Comparison of ENCODE assay signal across 29 mouse cellular contexts in genomic region chr6:43645105-43645504, GRCm38 (mm10). TPM values are rescaled to one million over a fixed set of nuclear protein-coding genes. Genes with fewer than 3 reads are reported as not detected.
DNase-seq lines count a peak whose midpoint lies in the region; ATAC-seq and TF ChIP-seq lines count a peak whose summit lies in the region.
"Had no signal": no experiment of that assay in that cellular context is flagged by ENCODE, and none has a peak within 500 bp of the region (broad histone marks: within the 10 kb centered on the region; RNA-seq: fewer than 3 reads in every experiment).

No protein-coding gene starts in this region.

- no peaks in the 10 kb centered on the region for H3K36me3 ChIP-seq in midbrain, embryonic 11.5 days (ENCODE audit: control insufficient read depth, insufficient read depth, low read length)
- no peaks in the 10 kb centered on the region for H3K36me3 ChIP-seq in midbrain, postnatal 0 days (ENCODE audit: insufficient read depth, low read length)
- H3K36me3 ChIP-seq in hindbrain, embryonic 10.5 days: no peaks in the 10 kb centered on the region
- no peaks in the 10 kb centered on the region for H3K36me3 ChIP-seq in forebrain, postnatal 0 days (ENCODE audit: insufficient read depth)
- H3K36me3 ChIP-seq: forebrain, embryonic 15.5 days; heart, embryonic 10.5 days; heart, embryonic 15.5 days; hindbrain, embryonic 15.5 days; limb, embryonic 10.5 days; limb, embryonic 15.5 days; liver, embryonic 13.5 days; midbrain, embryonic 15.5 days; neural tube, embryonic 13.5 days; stomach, embryonic 15.5 days had no signal

- no peak for ATAC-seq in midbrain, embryonic 11.5 days (ENCODE audit: low FRiP score)
- no peak for ATAC-seq in midbrain, postnatal 0 days (ENCODE audit: low FRiP score)
- ATAC-seq in granulocyte monocyte progenitor cell, adult 5-6 weeks (replicated peaks; ENCODE audit: poor library complexity, severe bottlenecking): peak; percentile 87
- ATAC-seq in monocyte, adult 5-6 weeks (replicated peaks; ENCODE audit: insufficient number of reproducible peaks, low FRiP score, low TSS enrichment, poor library complexity, severe bottlenecking): peak; percentile 42; the same call in 1 of the 2 replicates
- no peak for ATAC-seq in forebrain, postnatal 0 days
- ATAC-seq in inflammation-experienced regulatory T-cells, adult 6 months: no peak
- ATAC-seq: forebrain, embryonic 15.5 days; midbrain, embryonic 15.5 days had no signal

- H3K4me2 ChIP-seq in midbrain, embryonic 11.5 days: no peak overlapping the region
- H3K4me2 ChIP-seq in midbrain, postnatal 0 days (ENCODE audit: low read depth, low read length, poor library complexity, severe bottlenecking): no peak overlapping the region
- no peak overlapping the region for H3K4me2 ChIP-seq in forebrain, postnatal 0 days (ENCODE audit: low read depth)
- H3K4me2 ChIP-seq: forebrain, embryonic 15.5 days; heart, embryonic 15.5 days; hindbrain, embryonic 15.5 days; limb, embryonic 15.5 days; liver, embryonic 13.5 days; midbrain, embryonic 15.5 days; neural tube, embryonic 13.5 days; stomach, embryonic 15.5 days had no signal

- no peak overlapping the region for H3K27ac ChIP-seq in midbrain, embryonic 11.5 days (ENCODE audit: low read depth, low read length)
- H3K27ac ChIP-seq in midbrain, postnatal 0 days (ENCODE audit: low read depth, low read length): no peak overlapping the region
- H3K27ac ChIP-seq in hindbrain, embryonic 10.5 days: no peak overlapping the region
- no peak overlapping the region for H3K27ac ChIP-seq in forebrain, postnatal 0 days (ENCODE audit: low read depth, low read length)
- H3K27ac ChIP-seq: forebrain, embryonic 15.5 days; heart, embryonic 10.5 days; heart, embryonic 15.5 days; hindbrain, embryonic 15.5 days; layer of hippocampus, adult 2 months; limb, embryonic 10.5 days; limb, embryonic 15.5 days; liver, embryonic 13.5 days; midbrain, embryonic 15.5 days; neural tube, embryonic 13.5 days; stomach, embryonic 15.5 days had no signal

- H3K27me3 ChIP-seq in midbrain, embryonic 11.5 days (ENCODE audit: control insufficient read depth, insufficient read depth, low read length): no peaks in the 10 kb centered on the region
- no peaks in the 10 kb centered on the region for H3K27me3 ChIP-seq in midbrain, postnatal 0 days (ENCODE audit: insufficient read depth, low read length)
- H3K27me3 ChIP-seq in hindbrain, embryonic 10.5 days (ENCODE audit: insufficient read depth, poor library complexity, severe bottlenecking): no peaks in the 10 kb centered on the region
- H3K27me3 ChIP-seq in forebrain, postnatal 0 days (ENCODE audit: insufficient read depth, low read length): no peaks in the 10 kb centered on the region
- H3K27me3 ChIP-seq: forebrain, embryonic 15.5 days; heart, embryonic 15.5 days; hindbrain, embryonic 15.5 days; limb, embryonic 15.5 days; liver, embryonic 13.5 days; midbrain, embryonic 15.5 days; neural tube, embryonic 13.5 days; stomach, embryonic 15.5 days had no signal

- no peaks in the 10 kb centered on the region for H3K9me3 ChIP-seq in midbrain, embryonic 11.5 days (ENCODE audit: control insufficient read depth, low read length)
- no peaks in the 10 kb centered on the region for H3K9me3 ChIP-seq in midbrain, postnatal 0 days (ENCODE audit: low read length)
- H3K9me3 ChIP-seq in hindbrain, embryonic 10.5 days: no peaks in the 10 kb centered on the region
- no peaks in the 10 kb centered on the region for H3K9me3 ChIP-seq in forebrain, postnatal 0 days (ENCODE audit: low read length)
- H3K9me3 ChIP-seq: forebrain, embryonic 15.5 days; heart, embryonic 10.5 days; heart, embryonic 15.5 days; hindbrain, embryonic 15.5 days; limb, embryonic 10.5 days; limb, embryonic 15.5 days; liver, embryonic 13.5 days; midbrain, embryonic 15.5 days; neural tube, embryonic 13.5 days; stomach, embryonic 15.5 days had no signal

- no peak overlapping the region for H3K9ac ChIP-seq in midbrain, embryonic 11.5 days (ENCODE audit: low read length)
- H3K9ac ChIP-seq in midbrain, postnatal 0 days (replicated peaks; ENCODE audit: low read length, poor library complexity, severe bottlenecking): no peak overlapping the region
- no peak overlapping the region for H3K9ac ChIP-seq in forebrain, postnatal 0 days
- H3K9ac ChIP-seq: forebrain, embryonic 15.5 days; heart, embryonic 15.5 days; hindbrain, embryonic 15.5 days; limb, embryonic 15.5 days; liver, embryonic 13.5 days; midbrain, embryonic 15.5 days; neural tube, embryonic 13.5 days; stomach, embryonic 15.5 days had no signal

- WGBS in midbrain, embryonic 11.5 days: 87% methylated on average over 1 of the region's 1 CpGs
- 95% methylated on average over 1 of the region's 1 CpGs for WGBS in midbrain, postnatal 0 days
- 86% methylated on average over 1 of the region's 1 CpGs for WGBS in hindbrain, embryonic 10.5 days
- WGBS in forebrain, postnatal 0 days: 93% methylated on average over 1 of the region's 1 CpGs

- TF ChIP-seq CTCF in midbrain, postnatal 0 days (IDR thresholded peaks at IDR 0.05): no peak
- no peak for TF ChIP-seq CTCF in forebrain, postnatal 0 days (IDR thresholded peaks at IDR 0.05; ENCODE audit: low read depth)

- no peaks in the 10 kb centered on the region for H3K4me1 ChIP-seq in midbrain, embryonic 11.5 days (ENCODE audit: control insufficient read depth, insufficient read depth, low read length)
- H3K4me1 ChIP-seq in midbrain, postnatal 0 days (ENCODE audit: insufficient read depth, low read length): no peaks in the 10 kb centered on the region
- no peaks in the 10 kb centered on the region for H3K4me1 ChIP-seq in hindbrain, embryonic 10.5 days (replicated peaks)
- H3K4me1 ChIP-seq in forebrain, postnatal 0 days (ENCODE audit: insufficient read depth): no peaks in the 10 kb centered on the region
- H3K4me1 ChIP-seq: forebrain, embryonic 15.5 days; hindbrain, embryonic 15.5 days; limb, embryonic 10.5 days; limb, embryonic 15.5 days; liver, embryonic 13.5 days; midbrain, embryonic 15.5 days; neural tube, embryonic 13.5 days; stomach, embryonic 15.5 days had no signal

- DNase-seq in midbrain, embryonic 11.5 days (ENCODE audit: low spot score, missing footprints): peak; percentile 12
- no peak for DNase-seq in midbrain, postnatal 0 days (ENCODE audit: low spot score)
- peak; percentile 50 for DNase-seq in adipocyte (ENCODE audit: low spot score)
- no peak for DNase-seq in hindbrain, embryonic 10.5 days (ENCODE audit: low spot score)
- DNase-seq in forebrain, postnatal 0 days: no peak
- DNase-seq: adrenal gland, adult 2 months; adrenal gland, postnatal 36 days; cerebellum, adult 2 months; cerebellum, postnatal 14 days; gastrocnemius, postnatal 14 days; heart, adult 11 months; kidney, adult 18-20 months; kidney, postnatal 36 days; liver, embryonic 13.5 days; lung, postnatal 10 days; thymus, postnatal 14 days had no signal

- H3K4me3 ChIP-seq in midbrain, embryonic 11.5 days (ENCODE audit: low read depth, low read length): no peak overlapping the region
- H3K4me3 ChIP-seq in midbrain, postnatal 0 days (ENCODE audit: low read depth, low read length): no peak overlapping the region
- H3K4me3 ChIP-seq in hindbrain, embryonic 10.5 days: no peak overlapping the region
- no peak overlapping the region for H3K4me3 ChIP-seq in forebrain, postnatal 0 days (ENCODE audit: low read depth, low read length)
- H3K4me3 ChIP-seq: forebrain, embryonic 15.5 days; heart, embryonic 10.5 days; heart, embryonic 15.5 days; hindbrain, embryonic 15.5 days; layer of hippocampus, adult 2 months; limb, embryonic 10.5 days; limb, embryonic 15.5 days; liver, embryonic 13.5 days; midbrain, embryonic 15.5 days; neural tube, embryonic 13.5 days; stomach, embryonic 15.5 days had no signal

RNA-seq across cellular contexts. Expression of gene Tpk1, which starts 21.0 kb away (rescaled TPM):
- 4.9 and 6.0 TPM in 2 replicates for polyA plus RNA-seq in midbrain, embryonic 11.5 days (2014; fragmentation: Nextera tagmentation; extraction: Ambion mirVana)
- 4.4 and 5.1 TPM in 2 replicates for total RNA-seq in midbrain, postnatal 0 days (2014; rRNA removed)
- 6.0 and 6.2 TPM in 2 replicates for polyA plus RNA-seq in midbrain, postnatal 0 days (2015; fragmentation: Nextera tagmentation; extraction: Ambion mirVana)
- total RNA-seq in granulocyte monocyte progenitor cell, adult 5-6 weeks (2014; fragmentation: Nextera tagmentation): 2.8 and 3.0 TPM in 2 replicates
- total RNA-seq in granulocyte monocyte progenitor cell, adult 5-6 weeks (2017): 3.9 and 4.0 TPM in 2 replicates
- total RNA-seq in monocyte, adult 5-6 weeks (2017): 3.5 to 7.2 TPM (median 4.4 TPM) in 3 replicates
- polyA plus RNA-seq in hindbrain, embryonic 10.5 days (2016; fragmentation: Nextera tagmentation; extraction: Ambion mirVana): 4.3 and 5.5 TPM in 2 replicates
- total RNA-seq in forebrain, postnatal 0 days (2014; rRNA removed): 4.5 and 4.7 TPM in 2 replicates
- polyA plus RNA-seq in forebrain, postnatal 0 days (2015; fragmentation: Nextera tagmentation; extraction: Ambion mirVana): 4.5 and 5.0 TPM in 2 replicates
- polyA plus RNA-seq in inflammation-experienced regulatory T-cells, adult 6 months (2017; shearing (Covaris generic)): 10 to 100 TPM; 10.4 to 19.5 (median 11.5) TPM

Comparison
In these comparisons a context has a peak if more than half of its experiments do, and no peak if none do; other contexts are left out.
1. DNase-seq: peak in midbrain, embryonic 11.5 days (single experiment) and adipocyte (single experiment); none in midbrain, postnatal 0 days (single experiment), hindbrain, embryonic 10.5 days (single experiment) and forebrain, postnatal 0 days (single experiment).
2. ATAC-seq: peak in granulocyte monocyte progenitor cell, adult 5-6 weeks (single experiment) and monocyte, adult 5-6 weeks (single experiment); none in midbrain, embryonic 11.5 days (single experiment), midbrain, postnatal 0 days (single experiment), forebrain, postnatal 0 days (single experiment) and inflammation-experienced regulatory T-cells, adult 6 months (single experiment).